Mouse (Mus musculus) cortical plate, adult 2 months (tissue): ENCODE measurements at regions not wholly inside any gene's neighbourhood (a gene's known extent, or its start where the extent isn't known, plus 50 kb on each side); places are given as distances from the start of the nearest gene placed in this dataset.

ENCODE experiments used
- CTCF ChIP-seq: fragments of 200-500 bp; IDR thresholded peaks from 2 replicates; pipeline ENCODE4 v1.5.1; 2011; ENCODE audit warnings: mild to moderate bottlenecking, control low read depth, low read length; ENCODE audit not compliant: insufficient read depth; ENCODE audit errors: extremely low read depth
- POLR2A ChIP-seq: fragments of 200-500 bp; IDR thresholded peaks from 2 replicates; pipeline ENCODE4 v1.6.1; 2011; ENCODE audit warnings: mild to moderate bottlenecking, low read length, control low read depth; ENCODE audit not compliant: insufficient read depth; ENCODE audit errors: extremely low read depth

DNA sequence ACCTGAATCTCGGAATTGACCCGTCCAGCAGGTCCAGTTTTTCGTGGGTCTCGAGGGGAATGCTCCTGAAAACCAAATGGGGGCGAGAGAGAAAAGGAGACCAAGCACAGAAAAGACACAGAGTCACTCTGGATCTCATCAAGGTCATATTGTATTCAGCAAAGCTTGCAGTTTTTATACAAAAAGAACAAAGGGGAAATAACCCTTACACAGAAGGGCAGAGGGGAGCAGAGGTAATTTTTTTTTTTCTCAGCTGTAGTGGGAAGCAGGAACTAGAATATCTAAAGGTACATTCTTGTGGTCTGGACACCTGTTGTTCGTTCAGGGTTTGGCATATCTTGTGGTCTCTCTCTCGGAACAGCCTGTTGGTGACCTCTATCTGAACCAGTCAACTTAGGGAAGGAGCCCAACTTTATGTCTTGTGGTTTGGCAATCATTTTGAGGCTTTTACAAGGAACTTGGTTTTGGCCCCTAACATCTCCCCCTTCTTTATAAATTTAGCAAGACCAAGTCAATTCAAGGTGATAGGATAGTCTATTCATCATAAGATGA is 1645.9 kb upstream of the Cdh9 start:
- TF ChIP-seq CTCF: no peak
- TF ChIP-seq POLR2A: no peak
